Mouse (Mus musculus): Measurements from ENCODE around the gene Cpeb1. TPM values are rescaled to one million over a fixed set of nuclear protein-coding genes. Genes with fewer than 3 reads are reported as not detected.
"Not testable (repeated sequence)": the region's sequence is repeated elsewhere in the genome, so short reads cannot be mapped to it uniquely, and the experiment has no call there.

Cpeb1 gene
- total RNA-seq, 1 experiment = 5.8 TPM

GRCm38 (mm10) chr7:81479531-81480090 lies 24.3 kb upstream of the Cpeb1 start:
- no peak for DNase-seq (ENCODE audit: low read depth, low spot score)
- in situ Hi-C loops (cut with MboI; ENCODE audit: low sequenced_read_pairs in 2 of 2, unreplicated experiment in 2 of 2) = no loop called here
- Histone ChIP-seq H3K36me3 (ENCODE audit: control insufficient read depth, insufficient read depth, low read length, poor library complexity, severe bottlenecking) (no peaks in the 10 kb centered on the region), H3K9me3 (ENCODE audit: control insufficient read depth, insufficient read depth, low read depth, low read length) (no peaks in the 10 kb centered on the region), H3K4me1 (ENCODE audit: control insufficient read depth in 2 of 2, insufficient read depth in 2 of 2, low read length in 2 of 2, poor library complexity in 1 of 2) (peaks cover 16 to 27% of the 10 kb centered on the region in 2 experiments), H3K9ac (ENCODE audit: insufficient read depth, low read depth, low read length, poor library complexity, severe bottlenecking) (no peak overlapping the region; the same call in 1 of the 2 replicates), H3K27ac (ENCODE audit: insufficient read depth, low read depth, low read length, poor library complexity, severe bottlenecking) (no peak overlapping the region), H3K4me3 (ENCODE audit: insufficient read depth in 1 of 2, low read depth in 1 of 2, low read length in 2 of 2, poor library complexity in 1 of 2, severe bottlenecking in 1 of 2) (no peak overlapping the region)
- no peak for TF ChIP-seq ZC3H11A (IDR thresholded peaks at IDR 0.05; ENCODE audit: borderline replicate concordance, low read depth, low read length)
- peak; percentile 70 for TF ChIP-seq CHD2 (IDR thresholded peaks at IDR 0.05; ENCODE audit: low read depth, low read length)

DNA sequence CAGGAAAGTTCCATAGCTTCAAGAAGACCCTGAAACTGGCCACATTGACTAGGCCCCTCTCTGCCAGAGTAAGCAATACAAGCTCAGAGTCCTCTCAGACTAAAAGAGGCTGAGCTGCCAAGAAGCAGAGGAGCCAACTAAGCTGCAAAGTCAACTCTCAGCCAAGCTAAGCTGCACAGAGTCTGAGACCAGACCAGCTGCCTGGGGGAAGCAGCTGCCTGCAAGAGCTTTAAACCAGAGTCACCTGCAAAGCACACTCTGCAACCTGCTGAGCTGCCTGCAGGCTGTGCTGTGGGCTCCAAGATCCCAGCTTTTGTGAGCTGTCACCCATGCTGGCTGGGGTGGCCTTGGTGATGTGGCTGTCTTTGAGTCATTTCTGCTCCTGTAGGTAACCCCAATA lies 23.0 kb upstream of the Cpeb1 start:
- H3K9me3 ChIP-seq (ENCODE audit: control insufficient read depth, insufficient read depth, low read depth, low read length); H3K9ac ChIP-seq (ENCODE audit: insufficient read depth, low read depth, low read length, poor library complexity, severe bottlenecking); DNase-seq (ENCODE audit: low read depth, low spot score); H3K36me3 ChIP-seq (ENCODE audit: control insufficient read depth, insufficient read depth, low read length, poor library complexity, severe bottlenecking); H3K4me3 ChIP-seq (ENCODE audit: insufficient read depth in 1 of 2, low read depth in 1 of 2, low read length in 2 of 2, poor library complexity in 1 of 2, severe bottlenecking in 1 of 2); in situ Hi-C loops (cut with MboI; ENCODE audit: low sequenced_read_pairs in 2 of 2, unreplicated experiment in 2 of 2); H3K27ac ChIP-seq (ENCODE audit: insufficient read depth, low read depth, low read length, poor library complexity, severe bottlenecking): not testable (repeated sequence)
- H3K4me1 ChIP-seq (ENCODE audit: control insufficient read depth in 2 of 2, insufficient read depth in 2 of 2, low read length in 2 of 2, poor library complexity in 1 of 2) = peaks cover 10 to 19% of the 10 kb centered on the region in 2 experiments; a peak in 3 of 4 replicates

- H3K36me3 ChIP-seq (ENCODE audit: control insufficient read depth, insufficient read depth, low read length, poor library complexity, severe bottlenecking) = no peaks in the 10 kb centered on the region
- peak overlapping the region; percentile 41 to 60 for H3K4me3 ChIP-seq (ENCODE audit: insufficient read depth in 1 of 2, low read depth in 1 of 2, low read length in 2 of 2, poor library complexity in 1 of 2, severe bottlenecking in 1 of 2)
- in situ Hi-C loops (cut with MboI; ENCODE audit: low sequenced_read_pairs in 2 of 2, unreplicated experiment in 2 of 2) = no loop called here
- no peak for TF ChIP-seq CHD2 (IDR thresholded peaks at IDR 0.05; ENCODE audit: low read depth, low read length)
- TF ChIP-seq ZNF384 (IDR thresholded peaks at IDR 0.05; ENCODE audit: low read depth, low read length) = no peak
- TF ChIP-seq HCFC1 (IDR thresholded peaks at IDR 0.05; ENCODE audit: borderline replicate concordance, insufficient read depth, low read length) = no peak
- no peak for TF ChIP-seq MAFK (IDR thresholded peaks at IDR 0.05; ENCODE audit: insufficient read depth, low read depth, low read length)
- TF ChIP-seq ZC3H11A (IDR thresholded peaks at IDR 0.05; ENCODE audit: borderline replicate concordance, low read depth, low read length) = no peak
- H3K4me1 ChIP-seq (ENCODE audit: control insufficient read depth in 2 of 2, insufficient read depth in 2 of 2, low read length in 2 of 2, poor library complexity in 1 of 2) = peaks cover 8 to 15% of the 10 kb centered on the region in 2 experiments; a peak in 2 of 4 replicates
- no peak overlapping the region for H3K27ac ChIP-seq (ENCODE audit: insufficient read depth, low read depth, low read length, poor library complexity, severe bottlenecking)
- H3K9me3 ChIP-seq (ENCODE audit: control insufficient read depth, insufficient read depth, low read depth, low read length) = no peaks in the 10 kb centered on the region
- no peak for DNase-seq (ENCODE audit: low read depth, low spot score)
- H3K9ac ChIP-seq (ENCODE audit: insufficient read depth, low read depth, low read length, poor library complexity, severe bottlenecking) = peak overlapping the region; percentile 16
These were observed 21.6 kb upstream of the Cpeb1 start for GRCm38 (mm10) chr7:81476833-81477232.

GRCm38 (mm10) chr7:81475221-81475620 lies 20.0 kb upstream of the Cpeb1 start:
- H3K9me3 ChIP-seq (ENCODE audit: control insufficient read depth, insufficient read depth, low read depth, low read length) = no peaks in the 10 kb centered on the region
- no peak overlapping the region for H3K27ac ChIP-seq (ENCODE audit: insufficient read depth, low read depth, low read length, poor library complexity, severe bottlenecking)
- in situ Hi-C loops (cut with MboI; ENCODE audit: low sequenced_read_pairs in 2 of 2, unreplicated experiment in 2 of 2) = no loop called here
- H3K9ac ChIP-seq (ENCODE audit: insufficient read depth, low read depth, low read length, poor library complexity, severe bottlenecking) = no peak overlapping the region
- no peak for DNase-seq (ENCODE audit: low read depth, low spot score)
- no peaks in the 10 kb centered on the region for H3K36me3 ChIP-seq (ENCODE audit: control insufficient read depth, insufficient read depth, low read length, poor library complexity, severe bottlenecking)
- no peak overlapping the region for H3K4me3 ChIP-seq (ENCODE audit: insufficient read depth in 1 of 2, low read depth in 1 of 2, low read length in 2 of 2, poor library complexity in 1 of 2, severe bottlenecking in 1 of 2)
- no peak for TF ChIP-seq ZC3H11A (IDR thresholded peaks at IDR 0.05; ENCODE audit: borderline replicate concordance, low read depth, low read length)
- no peak for TF ChIP-seq CHD2 (IDR thresholded peaks at IDR 0.05; ENCODE audit: low read depth, low read length)
- TF ChIP-seq HCFC1 (IDR thresholded peaks at IDR 0.05; ENCODE audit: borderline replicate concordance, insufficient read depth, low read length) = no peak
- no peak for TF ChIP-seq ZNF384 (IDR thresholded peaks at IDR 0.05; ENCODE audit: low read depth, low read length)
- TF ChIP-seq MAFK (IDR thresholded peaks at IDR 0.05; ENCODE audit: insufficient read depth, low read depth, low read length) = no peak
- H3K4me1 ChIP-seq (ENCODE audit: control insufficient read depth in 2 of 2, insufficient read depth in 2 of 2, low read length in 2 of 2, poor library complexity in 1 of 2) = peaks cover 3 to 14% of the 10 kb centered on the region in 2 experiments; a peak in 2 of 4 replicates

GRCm38 (mm10) chr7:81464906-81465450 lies 9.7 kb upstream of the Cpeb1 start:
- H3K4me1 ChIP-seq (ENCODE audit: control insufficient read depth in 2 of 2, insufficient read depth in 2 of 2, low read length in 2 of 2, poor library complexity in 1 of 2) = no peaks in the 10 kb centered on the region
- no peak for DNase-seq (ENCODE audit: low read depth, low spot score)
- TF ChIP-seq MAFK (IDR thresholded peaks at IDR 0.05; ENCODE audit: insufficient read depth, low read depth, low read length) (no peak), HCFC1 (IDR thresholded peaks at IDR 0.05; ENCODE audit: borderline replicate concordance, insufficient read depth, low read length) (no peak), ZC3H11A (IDR thresholded peaks at IDR 0.05; ENCODE audit: borderline replicate concordance, low read depth, low read length) (no peak), ZNF384 (IDR thresholded peaks at IDR 0.05; ENCODE audit: low read depth, low read length) (no peak), CHD2 (IDR thresholded peaks at IDR 0.05; ENCODE audit: low read depth, low read length) (no peak)
- H3K36me3 ChIP-seq (ENCODE audit: control insufficient read depth, insufficient read depth, low read length, poor library complexity, severe bottlenecking) = no peaks in the 10 kb centered on the region
- in situ Hi-C loops (cut with MboI; ENCODE audit: low sequenced_read_pairs in 2 of 2, unreplicated experiment in 2 of 2) = no loop called here
- H3K9me3 ChIP-seq (ENCODE audit: control insufficient read depth, insufficient read depth, low read depth, low read length) = no peaks in the 10 kb centered on the region
- no peak overlapping the region for H3K27ac ChIP-seq (ENCODE audit: insufficient read depth, low read depth, low read length, poor library complexity, severe bottlenecking)
- no peak overlapping the region for H3K9ac ChIP-seq (ENCODE audit: insufficient read depth, low read depth, low read length, poor library complexity, severe bottlenecking)
- no peak overlapping the region for H3K4me3 ChIP-seq (ENCODE audit: insufficient read depth in 1 of 2, low read depth in 1 of 2, low read length in 2 of 2, poor library complexity in 1 of 2, severe bottlenecking in 1 of 2)
